Mouse (Mus musculus): Measurements from ENCODE around the gene Msi2.
A peak's percentile ranks its signal among the peaks of the same experiment; 100 is the strongest.

Gene Msi2

GRCm38 (mm10) chr11:88351722-88352473 lies 366.4 kb downstream of the Msi2 start:
- peak; percentile 42 to 44 for DNase-seq

GRCm38 (mm10) chr11:88348690-88349089 lies 369.6 kb downstream of the Msi2 start:
- DNase-seq, result peak; percentile 67 to 71

- DNase-seq, result no peak
Observed at GRCm38 (mm10) chr11:88348056-88348455, 370.3 kb downstream of the Msi2 start.

GRCm38 (mm10) chr11:88346066-88346465 lies 372.2 kb downstream of the Msi2 start:
- DNase-seq, result no peak

GRCm38 (mm10) chr11:88337926-88338325 lies 380.4 kb downstream of the Msi2 start:
- DNase-seq, result no peak

- no peak for DNase-seq
Observed at GRCm38 (mm10) chr11:88334893-88335292, 383.4 kb downstream of the Msi2 start.

- DNase-seq, result no peak
Observed at GRCm38 (mm10) chr11:88332309-88332934, 385.9 kb downstream of the Msi2 start.

GRCm38 (mm10) chr11:88331722-88332121 lies 386.6 kb downstream of the Msi2 start:
- no peak for DNase-seq

GRCm38 (mm10) chr11:88330799-88331198 lies 387.5 kb downstream of the Msi2 start:
- no peak for DNase-seq

GRCm38 (mm10) chr11:88328813-88329595 lies 389.3 kb downstream of the Msi2 start:
- DNase-seq, result peak in 1 of 2 experiments; percentile 28

GRCm38 (mm10) chr11:88327016-88327415 lies 391.3 kb downstream of the Msi2 start:
- peak in 1 of 2 experiments; percentile 24 for DNase-seq

- DNase-seq, result no peak
Observed at GRCm38 (mm10) chr11:88318850-88319249, 399.5 kb downstream of the Msi2 start.

GRCm38 (mm10) chr11:88315393-88315792 lies 402.9 kb downstream of the Msi2 start:
- DNase-seq, result no peak

GRCm38 (mm10) chr11:88314471-88314870 lies 403.8 kb downstream of the Msi2 start:
- DNase-seq, result no peak

- no peak for DNase-seq
Observed at GRCm38 (mm10) chr11:88313512-88313911, 404.8 kb downstream of the Msi2 start.

- no peak for DNase-seq
Observed at GRCm38 (mm10) chr11:88311606-88312005, 406.7 kb downstream of the Msi2 start.

GRCm38 (mm10) chr11:88310773-88311172 lies 407.5 kb downstream of the Msi2 start:
- DNase-seq, result peak; percentile 44

GRCm38 (mm10) chr11:88309059-88309700 lies 409.1 kb downstream of the Msi2 start:
- no peak for DNase-seq

GRCm38 (mm10) chr11:88307616-88308543 lies 410.4 kb downstream of the Msi2 start:
- DNase-seq, result no peak

GRCm38 (mm10) chr11:88305759-88306158 lies 412.6 kb downstream of the Msi2 start:
- no peak for DNase-seq

GRCm38 (mm10) chr11:88301619-88302018 lies 416.7 kb downstream of the Msi2 start:
- no peak for DNase-seq

- DNase-seq, result no peak
Observed at GRCm38 (mm10) chr11:88299345-88299744, 419.0 kb downstream of the Msi2 start.

All from cerebellum, postnatal 36 days (tissue).